Mouse (Mus musculus): ENCODE results near the gene Gna15. TPM values are rescaled to one million over a fixed set of nuclear protein-coding genes. Genes with fewer than 3 reads are reported as not detected.

Gna15 gene
- total RNA-seq, 2 experiments from 2014 or later, result 0.48 to 0.56 TPM

GRCm38 (mm10) chr10:81553807-81554755 is 30.1 kb upstream of the Gna15 start:
- DNase-seq, result no peak

- DNase-seq, result peak; percentile 50
Measured at GRCm38 (mm10) chr10:81553232-81553631, 29.2 kb upstream of the Gna15 start.

- peak; percentile 90 for DNase-seq
Measured at GRCm38 (mm10) chr10:81551597-81552102, 27.6 kb upstream of the Gna15 start.

GRCm38 (mm10) chr10:81550257-81550656 is 26.2 kb upstream of the Gna15 start:
- DNase-seq, result peak; percentile 80

GRCm38 (mm10) chr10:81548944-81549343 is 24.9 kb upstream of the Gna15 start:
- DNase-seq, result no peak

GRCm38 (mm10) chr10:81546788-81547571 is 23.0 kb upstream of the Gna15 start:
- no peak for DNase-seq

- DNase-seq, result no peak
Measured at GRCm38 (mm10) chr10:81546332-81546731, 22.3 kb upstream of the Gna15 start.

GRCm38 (mm10) chr10:81545161-81545747 is 21.2 kb upstream of the Gna15 start, which contains the start of gene Gna11:
Gene Gna11, minus strand, starts transcription at chr10:81545190.
- DNase-seq, result peak; percentile 100

- DNase-seq, result no peak
Measured at GRCm38 (mm10) chr10:81544296-81545160, 20.5 kb upstream of the Gna15 start.

- DNase-seq, result no peak
Measured at GRCm38 (mm10) chr10:81543633-81544032, 19.6 kb upstream of the Gna15 start.

- DNase-seq, result no peak
Measured at GRCm38 (mm10) chr10:81542727-81543460, 18.9 kb upstream of the Gna15 start.

- peak; percentile 74 for DNase-seq
Measured at GRCm38 (mm10) chr10:81541803-81542202, 17.8 kb upstream of the Gna15 start.

- DNase-seq, result no peak
Measured at GRCm38 (mm10) chr10:81541363-81541762, 17.3 kb upstream of the Gna15 start.

- no peak for DNase-seq
Measured at GRCm38 (mm10) chr10:81538321-81539048, 14.5 kb upstream of the Gna15 start.

- DNase-seq, result no peak
Measured at GRCm38 (mm10) chr10:81537429-81537828, 13.4 kb upstream of the Gna15 start.

- peak; percentile 41 for DNase-seq
Measured at GRCm38 (mm10) chr10:81536734-81537133, 12.7 kb upstream of the Gna15 start.

GRCm38 (mm10) chr10:81534826-81535225 is 10.8 kb upstream of the Gna15 start:
- DNase-seq, result no peak

- peak; percentile 90 for DNase-seq
Measured at GRCm38 (mm10) chr10:81526779-81527178, 2.8 kb upstream of the Gna15 start.

GRCm38 (mm10) chr10:81525017-81525694 is 1.1 kb upstream of the Gna15 start:
- no peak for DNase-seq

- no peak for DNase-seq
Measured at GRCm38 (mm10) chr10:81523570-81523969, 455 bp downstream of the Gna15 start.
